Mouse (Mus musculus): ENCODE measurements at regions not wholly inside any gene's neighbourhood (a gene's known extent, or its start where the extent isn't known, plus 50 kb on each side); places are given as distances from the start of the nearest gene placed in this dataset.
A peak's percentile ranks its signal among the peaks of the same experiment; 100 is the strongest.

GRCm38 (mm10) chr3:123983530-123983929 is 292.9 kb upstream of the Ndst3 start:
- ATAC-seq (ENCODE audit: insufficient read depth, low read depth) (no peak), DNase-seq (ENCODE audit: low spot score) (no peak)
- Histone ChIP-seq H3K9me3 (replicated peaks; ENCODE audit: control insufficient read depth, low read length) (no peaks in the 10 kb centered on the region), H3K9ac (replicated peaks; ENCODE audit: low read depth, low read length) (no peak overlapping the region), H3K4me2 (ENCODE audit: low read depth, low read length) (no peak overlapping the region), H3K4me1 (ENCODE audit: control insufficient read depth, insufficient read depth) (no peaks in the 10 kb centered on the region), H3K4me3 (ENCODE audit: low read depth, low read length) (no peak overlapping the region), H3K27ac (ENCODE audit: low read depth) (no peak overlapping the region), H3K36me3 (replicated peaks; ENCODE audit: control insufficient read depth, insufficient read depth, low read length) (no peaks in the 10 kb centered on the region), H3K27me3 (ENCODE audit: control insufficient read depth, insufficient read depth, low read length) (no peaks in the 10 kb centered on the region)
- WGBS = 53% methylated on average over 1 of the region's 1 CpGs
- TF ChIP-seq EP300 (IDR thresholded peaks at IDR 0.05; ENCODE audit: low read depth) (no peak), CTCF (IDR thresholded peaks at IDR 0.05; ENCODE audit: low read depth) (no peak)

DNA sequence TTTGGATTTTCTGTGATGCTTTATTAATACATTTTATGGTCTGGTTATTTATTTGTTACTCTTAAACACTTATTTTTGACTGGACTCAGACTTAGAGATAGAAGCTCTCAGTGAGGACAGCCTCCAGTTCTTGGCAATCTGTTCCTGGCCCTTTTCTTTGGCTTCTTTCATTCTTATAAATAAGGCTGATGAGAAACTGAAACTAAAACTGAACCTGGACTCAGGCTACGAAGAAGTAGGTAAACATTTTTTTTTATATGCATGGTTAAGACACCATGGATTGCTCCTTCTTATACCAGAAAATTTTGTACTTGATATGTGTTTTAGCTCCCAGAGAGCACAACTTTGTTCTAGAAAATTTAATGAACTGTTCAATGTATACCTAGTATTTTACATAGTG is 293.4 kb upstream of the Ndst3 start:
- Histone ChIP-seq H3K4me1 (ENCODE audit: control insufficient read depth, insufficient read depth) (no peaks in the 10 kb centered on the region), H3K36me3 (replicated peaks; ENCODE audit: control insufficient read depth, insufficient read depth, low read length) (no peaks in the 10 kb centered on the region), H3K27ac (ENCODE audit: low read depth) (no peak overlapping the region), H3K9me3 (replicated peaks; ENCODE audit: control insufficient read depth, low read length) (no peaks in the 10 kb centered on the region), H3K4me2 (ENCODE audit: low read depth, low read length) (peak overlapping the region; percentile 9; the same call in 1 of the 2 replicates), H3K27me3 (ENCODE audit: control insufficient read depth, insufficient read depth, low read length) (no peaks in the 10 kb centered on the region), H3K4me3 (ENCODE audit: low read depth, low read length) (no peak overlapping the region), H3K9ac (replicated peaks; ENCODE audit: low read depth, low read length) (no peak overlapping the region)
- ATAC-seq (ENCODE audit: insufficient read depth, low read depth) (no peak), DNase-seq (ENCODE audit: low spot score) (peak; percentile 7)
- 38% methylated on average over 1 of the region's 1 CpGs for WGBS
- TF ChIP-seq CTCF (IDR thresholded peaks at IDR 0.05; ENCODE audit: low read depth) (no peak), EP300 (IDR thresholded peaks at IDR 0.05; ENCODE audit: low read depth) (no peak)

- no peak for TF ChIP-seq EP300 (IDR thresholded peaks at IDR 0.05; ENCODE audit: low read depth)
- no peak for TF ChIP-seq CTCF (IDR thresholded peaks at IDR 0.05; ENCODE audit: low read depth)
- Histone ChIP-seq H3K4me2 (ENCODE audit: low read depth, low read length) (no peak overlapping the region), H3K36me3 (replicated peaks; ENCODE audit: control insufficient read depth, insufficient read depth, low read length) (no peaks in the 10 kb centered on the region), H3K4me1 (ENCODE audit: control insufficient read depth, insufficient read depth) (no peaks in the 10 kb centered on the region), H3K27me3 (ENCODE audit: control insufficient read depth, insufficient read depth, low read length) (no peaks in the 10 kb centered on the region), H3K27ac (ENCODE audit: low read depth) (no peak overlapping the region), H3K9me3 (replicated peaks; ENCODE audit: control insufficient read depth, low read length) (no peaks in the 10 kb centered on the region), H3K4me3 (ENCODE audit: low read depth, low read length) (no peak overlapping the region), H3K9ac (replicated peaks; ENCODE audit: low read depth, low read length) (no peak overlapping the region)
- 72% methylated on average over 3 of the region's 3 CpGs for WGBS
- no peak for ATAC-seq (ENCODE audit: insufficient read depth, low read depth)
- DNase-seq (ENCODE audit: low spot score) = no peak
Observed at GRCm38 (mm10) chr3:123999957-124000616, 309.4 kb upstream of the Ndst3 start.

GRCm38 (mm10) chr3:124000883-124001282 is 310.2 kb upstream of the Ndst3 start:
- no peak overlapping the region for H3K27ac ChIP-seq (ENCODE audit: low read depth)
- H3K4me3 ChIP-seq (ENCODE audit: low read depth, low read length) = no peak overlapping the region
- ATAC-seq (ENCODE audit: insufficient read depth, low read depth) = no peak
- TF ChIP-seq EP300 (IDR thresholded peaks at IDR 0.05; ENCODE audit: low read depth) (no peak), CTCF (IDR thresholded peaks at IDR 0.05; ENCODE audit: low read depth) (no peak)
- no peak overlapping the region for H3K9ac ChIP-seq (replicated peaks; ENCODE audit: low read depth, low read length)
- WGBS = 24% methylated on average over 1 of the region's 1 CpGs
- H3K9me3 ChIP-seq (replicated peaks; ENCODE audit: control insufficient read depth, low read length) = no peaks in the 10 kb centered on the region
- H3K36me3 ChIP-seq (replicated peaks; ENCODE audit: control insufficient read depth, insufficient read depth, low read length) = no peaks in the 10 kb centered on the region
- H3K27me3 ChIP-seq (ENCODE audit: control insufficient read depth, insufficient read depth, low read length) = no peaks in the 10 kb centered on the region
- no peak for DNase-seq (ENCODE audit: low spot score)
- H3K4me1 ChIP-seq (ENCODE audit: control insufficient read depth, insufficient read depth) = no peaks in the 10 kb centered on the region
- no peak overlapping the region for H3K4me2 ChIP-seq (ENCODE audit: low read depth, low read length)

- Histone ChIP-seq H3K27ac (ENCODE audit: low read depth) (no peak overlapping the region), H3K27me3 (ENCODE audit: control insufficient read depth, insufficient read depth, low read length) (no peaks in the 10 kb centered on the region), H3K4me1 (ENCODE audit: control insufficient read depth, insufficient read depth) (no peaks in the 10 kb centered on the region), H3K9ac (replicated peaks; ENCODE audit: low read depth, low read length) (no peak overlapping the region), H3K9me3 (replicated peaks; ENCODE audit: control insufficient read depth, low read length) (no peaks in the 10 kb centered on the region), H3K36me3 (replicated peaks; ENCODE audit: control insufficient read depth, insufficient read depth, low read length) (no peaks in the 10 kb centered on the region), H3K4me3 (ENCODE audit: low read depth, low read length) (no peak overlapping the region), H3K4me2 (ENCODE audit: low read depth, low read length) (no peak overlapping the region)
- no peak for DNase-seq (ENCODE audit: low spot score)
- no peak for ATAC-seq (ENCODE audit: insufficient read depth, low read depth)
- TF ChIP-seq EP300 (IDR thresholded peaks at IDR 0.05; ENCODE audit: low read depth) = no peak
- no peak for TF ChIP-seq CTCF (IDR thresholded peaks at IDR 0.05; ENCODE audit: low read depth)
- 74% methylated on average over 1 of the region's 1 CpGs for WGBS
Observed at GRCm38 (mm10) chr3:124011685-124012084, 309.0 kb upstream of the Tram1l1 start.

GRCm38 (mm10) chr3:124018618-124019017 is 302.0 kb upstream of the Tram1l1 start:
- TF ChIP-seq CTCF (IDR thresholded peaks at IDR 0.05; ENCODE audit: low read depth) (no peak), EP300 (IDR thresholded peaks at IDR 0.05; ENCODE audit: low read depth) (no peak)
- WGBS = 87% methylated on average over 1 of the region's 1 CpGs

More at GRCm38 (mm10) chr3:124018618-124019017, 302.0 kb upstream of the Tram1l1 start:
- Histone ChIP-seq H3K4me1 (ENCODE audit: control insufficient read depth, insufficient read depth) (no peaks in the 10 kb centered on the region), H3K9me3 (replicated peaks; ENCODE audit: control insufficient read depth, low read length) (no peaks in the 10 kb centered on the region), H3K4me2 (ENCODE audit: low read depth, low read length) (no peak overlapping the region), H3K27ac (ENCODE audit: low read depth) (no peak overlapping the region), H3K27me3 (ENCODE audit: control insufficient read depth, insufficient read depth, low read length) (no peaks in the 10 kb centered on the region), H3K9ac (replicated peaks; ENCODE audit: low read depth, low read length) (no peak overlapping the region), H3K4me3 (ENCODE audit: low read depth, low read length) (no peak overlapping the region), H3K36me3 (replicated peaks; ENCODE audit: control insufficient read depth, insufficient read depth, low read length) (no peaks in the 10 kb centered on the region)
- ATAC-seq (ENCODE audit: insufficient read depth, low read depth) (no peak), DNase-seq (ENCODE audit: low spot score) (no peak)

Data from heart, postnatal 0 days (tissue).